Mouse (Mus musculus) hindbrain, postnatal 0 days (tissue): Measurements from ENCODE around the gene Eif3a. TPM values are rescaled to one million over a fixed set of nuclear protein-coding genes. Genes with fewer than 3 reads are reported as not detected.
A peak's percentile ranks its signal among the peaks of the same experiment; 100 is the strongest.

Experiments used
- ATAC-seq: fragments of 200-750 bp; cut with Nextera tagmentation; 2 replicates; pipeline ENCODE4 v1.8.0; 2017; ENCODE audit warnings: mild to moderate bottlenecking, moderate TSS enrichment, moderate library complexity
- DNase-seq: peaks from one replicate; pipeline ENCODE4 v3.0.0-alpha.2; 2015; ENCODE audit warnings: low spot score
- H3K27ac ChIP-seq: fragments of 300-500 bp; sonication (generic); 2 replicates; pipeline ENCODE4 v1.5.1; 2014; ENCODE audit warnings: mild to moderate bottlenecking
- H3K27me3 ChIP-seq: fragments of 300-500 bp; sonication (generic); 2 replicates; pipeline ENCODE4 v1.6.1; 2014; ENCODE audit warnings: low read length, mixed read lengths; ENCODE audit not compliant: insufficient read depth
- H3K36me3 ChIP-seq: fragments of 300-500 bp; sonication (generic); 2 replicates; pipeline ENCODE4 v1.6.1; 2014; ENCODE audit warnings: low read length, mixed read lengths; ENCODE audit not compliant: insufficient read depth
- H3K4me1 ChIP-seq: fragments of 300-500 bp; sonication (generic); 2 replicates; pipeline ENCODE4 v1.6.1; 2014; ENCODE audit warnings: antibody characterized with exemption, low read length, mixed read lengths; ENCODE audit not compliant: insufficient read depth
- H3K4me2 ChIP-seq: fragments of 300-500 bp; sonication (generic); 2 replicates; pipeline ENCODE4 v1.6.1; 2014; ENCODE audit warnings: low read depth, mild to moderate bottlenecking, low read length, moderate library complexity, mixed read lengths
- H3K4me3 ChIP-seq: fragments of 300-500 bp; sonication (generic); 2 replicates; pipeline ENCODE4 v1.5.1; 2014; ENCODE audit warnings: low read length
- H3K9ac ChIP-seq: fragments of 300-500 bp; sonication (generic); replicated peaks from 2 replicates; pipeline ENCODE4 v1.6.1; 2014; ENCODE audit warnings: mild to moderate bottlenecking, low read length, moderate library complexity, mixed read lengths
- H3K9me3 ChIP-seq: fragments of 300-500 bp; sonication (generic); 2 replicates; pipeline ENCODE4 v1.6.1; 2016; ENCODE audit warnings: low read length, mixed read lengths
- CTCF ChIP-seq: IDR thresholded peaks from 2 replicates; pipeline ENCODE4 v1.5.1; 2016; ENCODE audit warnings: antibody characterized with exemption, control low read depth, low read depth
- WGBS: fragments of 180-500 bp; shearing (Covaris S2); extraction: QIAGEN DNeasy Blood & Tissue Kit; methylation state at CpG from one replicate; pipeline ENCODE4 v1.1.7; 2014; 5-methylcytosine and 5-hydroxymethylcytosine counted together
- polyA plus RNA-seq: library from polyadenylated mRNA; unstranded; fragments of >200 nt; fragmentation: Nextera tagmentation; extraction: Ambion mirVana; gene quantifications from 2 replicates; pipeline ENCODE4 v1.2.1, GENCODE M21; 2015
- total RNA-seq: library from RNA; depleted of rRNA; stranded (reverse); fragments of >200 nt; gene quantifications from 2 replicates; pipeline ENCODE4 v1.2.3, GENCODE M21; 2014; rRNA removed

Eif3a gene
- total RNA-seq (68.4 and 78.6 TPM in 2 replicates), polyA plus RNA-seq (89.8 and 95.5 TPM in 2 replicates)

DNA sequence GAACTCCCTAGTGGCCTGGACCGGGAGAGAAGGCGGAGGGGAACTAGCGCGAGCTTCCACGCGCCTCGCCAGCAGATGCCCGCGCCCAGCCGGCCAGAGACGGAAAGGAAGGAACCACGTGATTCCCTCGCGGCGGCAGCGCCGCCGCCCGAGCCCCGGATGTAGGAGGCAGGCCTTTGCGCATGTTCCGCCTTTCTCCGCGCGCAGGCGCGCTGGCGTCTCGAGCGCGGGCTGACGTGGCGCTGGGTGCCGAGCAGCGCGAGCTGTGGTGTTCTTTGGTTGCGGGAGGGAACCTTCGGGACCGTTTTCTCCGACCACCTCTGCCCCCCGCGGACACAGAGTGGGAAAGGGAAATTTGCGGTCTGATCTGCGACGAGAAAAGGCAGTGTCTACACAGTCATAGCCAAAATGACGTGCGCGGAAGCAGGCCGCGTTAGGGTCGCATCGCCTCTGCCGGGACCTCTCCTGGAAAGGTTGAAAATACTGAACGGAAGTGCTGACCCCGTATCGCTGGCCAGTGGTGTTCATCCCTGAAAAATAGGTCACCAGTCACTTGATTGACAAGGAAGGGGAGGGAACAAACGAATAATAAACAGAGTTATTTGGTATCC lies at the start of gene Eif3a:
TSS of gene Eif3a (minus strand) at position 108 of the 611 bp plus-strand sequence.
- 2% methylated on average over 57 of the region's 57 CpGs for WGBS
- ATAC-seq, result peak; percentile 98
- peak within 1 kb of the TSS; percentile 100 for H3K9ac ChIP-seq
- H3K27me3 ChIP-seq, result no peaks in the 10 kb centered on the region
- peak within 1 kb of the TSS; percentile 60 for H3K4me2 ChIP-seq
- H3K27ac ChIP-seq, result peak within 1 kb of the TSS; percentile 99
- H3K4me3 ChIP-seq, result peak within 1 kb of the TSS; percentile 98
- H3K36me3 ChIP-seq, result no peaks in the 10 kb centered on the region
- DNase-seq, result peak; percentile 98
- no peaks in the 10 kb centered on the region for H3K9me3 ChIP-seq
- no peak; the same call in 1 of the 2 replicates for TF ChIP-seq CTCF
- H3K4me1 ChIP-seq, result peaks cover 4% of the 10 kb centered on the region; the same call in 1 of the 2 replicates

DNA sequence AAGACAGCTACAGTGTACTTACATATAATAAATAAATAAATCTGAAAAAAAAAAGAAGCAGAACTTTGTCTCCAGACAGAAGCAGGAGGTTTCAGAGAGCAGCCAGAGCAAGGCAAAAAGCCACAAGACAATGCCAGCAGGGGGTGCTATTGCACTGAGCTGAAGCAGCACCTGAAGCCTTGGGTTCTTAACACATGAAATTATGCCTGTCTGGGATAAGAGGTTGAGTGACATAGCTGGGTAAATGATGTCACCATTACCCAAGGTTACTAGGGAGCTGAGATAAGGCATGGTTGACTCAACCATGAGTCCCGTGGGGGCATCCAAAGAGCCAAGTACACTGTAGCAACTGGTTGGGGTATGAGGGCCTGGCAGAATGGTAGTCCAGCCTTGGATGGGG lies 47.3 kb upstream of the Eif3a start:
- no peaks in the 10 kb centered on the region for H3K27me3 ChIP-seq

DNA sequence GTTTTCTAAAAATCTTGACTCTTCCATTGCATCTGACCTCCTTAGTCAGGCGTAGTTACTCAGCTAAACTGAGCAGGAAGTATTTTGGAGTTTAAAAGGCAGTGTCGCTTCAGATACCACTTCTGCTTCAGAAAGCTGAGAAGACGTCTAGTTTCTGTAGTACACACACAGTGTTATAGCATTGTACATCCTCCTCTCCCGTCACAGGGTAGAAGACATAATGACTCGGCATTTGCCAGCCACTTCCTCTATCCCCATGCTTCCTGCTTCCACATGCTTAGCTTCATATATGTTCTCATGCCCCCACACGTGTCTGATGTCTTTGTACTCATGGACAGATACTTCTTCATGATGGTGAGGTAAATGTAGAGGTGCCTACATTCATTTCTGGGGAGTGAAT lies 28.2 kb upstream of the Eif3a start:
- Histone ChIP-seq H3K4me3 (no peak overlapping the region), H3K36me3 (peaks cover 31% of the 10 kb centered on the region), H3K4me1 (no peaks in the 10 kb centered on the region), H3K27ac (no peak overlapping the region), H3K4me2 (no peak overlapping the region), H3K9ac (no peak overlapping the region), H3K9me3 (no peaks in the 10 kb centered on the region), H3K27me3 (no peaks in the 10 kb centered on the region)
- TF ChIP-seq CTCF, result no peak
- 92% methylated on average over 6 of the region's 6 CpGs for WGBS
- no peak for ATAC-seq
- no peak for DNase-seq

More for the DNA sequence above, 47.3 kb upstream of the Eif3a start:
- no peaks in the 10 kb centered on the region for H3K4me1 ChIP-seq
- no peak overlapping the region for H3K4me2 ChIP-seq
- 74% methylated on average over 1 of the region's 1 CpGs for WGBS
- H3K27ac ChIP-seq, result no peak overlapping the region
- H3K36me3 ChIP-seq, result peaks cover 37% of the 10 kb centered on the region
- ATAC-seq (peak; percentile 59; the same call in 1 of the 2 replicates), DNase-seq (peak; percentile 79)
- no peak overlapping the region for H3K4me3 ChIP-seq
- H3K9me3 ChIP-seq, result no peaks in the 10 kb centered on the region
- TF ChIP-seq CTCF, result peak; percentile 69
- H3K9ac ChIP-seq, result no peak overlapping the region

DNA sequence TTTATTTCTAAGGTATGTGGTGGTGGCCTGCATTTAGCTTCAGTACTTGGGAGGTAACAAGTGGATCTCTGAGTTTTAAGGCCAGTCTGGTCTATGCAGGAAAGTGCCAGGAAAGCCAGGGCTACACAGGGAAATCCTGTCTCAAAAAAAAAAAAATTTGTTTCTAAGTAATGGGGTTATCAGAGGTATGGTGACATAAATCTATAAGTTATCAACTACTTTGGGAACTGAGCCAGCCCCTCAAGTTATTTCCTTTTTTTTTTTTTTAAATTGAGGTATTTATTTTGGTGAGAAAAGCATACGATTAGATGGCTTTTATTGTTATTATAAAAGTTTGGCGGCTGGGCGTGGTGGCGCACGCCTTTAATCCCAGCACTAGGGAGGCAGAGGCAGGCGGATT lies 22.7 kb upstream of the Eif3a start:
- 97% methylated on average over 6 of the region's 6 CpGs for WGBS
- Histone ChIP-seq H3K4me2 (no peak overlapping the region), H3K27ac (no peak overlapping the region), H3K4me1 (peaks cover 4% of the 10 kb centered on the region; the same call in 1 of the 2 replicates), H3K4me3 (no peak overlapping the region), H3K27me3 (no peaks in the 10 kb centered on the region), H3K9me3 (no peaks in the 10 kb centered on the region), H3K36me3 (peaks cover 7% of the 10 kb centered on the region; the same call in 1 of the 2 replicates), H3K9ac (no peak overlapping the region)
- DNase-seq, result no peak
- no peak for TF ChIP-seq CTCF
- ATAC-seq, result no peak

DNA sequence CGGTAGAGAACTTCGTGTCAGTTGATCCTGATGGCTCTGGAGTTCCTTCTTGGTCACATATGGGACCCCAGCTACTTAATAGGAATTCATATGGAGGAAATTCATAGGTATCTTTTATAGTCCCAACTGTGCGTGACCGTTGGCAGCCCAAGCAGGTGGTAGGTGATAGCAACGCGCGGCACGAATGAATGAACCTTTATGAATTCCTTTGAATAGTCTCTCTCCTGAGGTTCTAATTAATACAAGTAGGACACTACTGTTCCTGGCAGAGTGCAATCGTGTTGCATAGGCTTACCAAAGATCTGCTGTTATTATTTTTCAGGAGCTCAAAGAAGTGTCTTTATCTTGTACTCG lies 21.6 kb upstream of the Eif3a start:
- peak overlapping the region; percentile 78 for H3K4me3 ChIP-seq
- TF ChIP-seq CTCF, result no peak
- DNase-seq (peak; percentile 17), ATAC-seq (no peak; the same call in 1 of the 2 replicates)
- peaks cover 4% of the 10 kb centered on the region; the same call in 1 of the 2 replicates for H3K4me1 ChIP-seq
- H3K4me2 ChIP-seq, result peak overlapping the region; percentile 87
- no peaks in the 10 kb centered on the region for H3K9me3 ChIP-seq
- WGBS, result 12% methylated on average over 10 of the region's 10 CpGs
- H3K9ac ChIP-seq, result peak overlapping the region; percentile 80
- H3K27me3 ChIP-seq, result no peaks in the 10 kb centered on the region
- H3K27ac ChIP-seq, result peak overlapping the region; percentile 74; the same call in 1 of the 2 replicates
- H3K36me3 ChIP-seq, result peaks cover 3% of the 10 kb centered on the region; the same call in 1 of the 2 replicates

DNA sequence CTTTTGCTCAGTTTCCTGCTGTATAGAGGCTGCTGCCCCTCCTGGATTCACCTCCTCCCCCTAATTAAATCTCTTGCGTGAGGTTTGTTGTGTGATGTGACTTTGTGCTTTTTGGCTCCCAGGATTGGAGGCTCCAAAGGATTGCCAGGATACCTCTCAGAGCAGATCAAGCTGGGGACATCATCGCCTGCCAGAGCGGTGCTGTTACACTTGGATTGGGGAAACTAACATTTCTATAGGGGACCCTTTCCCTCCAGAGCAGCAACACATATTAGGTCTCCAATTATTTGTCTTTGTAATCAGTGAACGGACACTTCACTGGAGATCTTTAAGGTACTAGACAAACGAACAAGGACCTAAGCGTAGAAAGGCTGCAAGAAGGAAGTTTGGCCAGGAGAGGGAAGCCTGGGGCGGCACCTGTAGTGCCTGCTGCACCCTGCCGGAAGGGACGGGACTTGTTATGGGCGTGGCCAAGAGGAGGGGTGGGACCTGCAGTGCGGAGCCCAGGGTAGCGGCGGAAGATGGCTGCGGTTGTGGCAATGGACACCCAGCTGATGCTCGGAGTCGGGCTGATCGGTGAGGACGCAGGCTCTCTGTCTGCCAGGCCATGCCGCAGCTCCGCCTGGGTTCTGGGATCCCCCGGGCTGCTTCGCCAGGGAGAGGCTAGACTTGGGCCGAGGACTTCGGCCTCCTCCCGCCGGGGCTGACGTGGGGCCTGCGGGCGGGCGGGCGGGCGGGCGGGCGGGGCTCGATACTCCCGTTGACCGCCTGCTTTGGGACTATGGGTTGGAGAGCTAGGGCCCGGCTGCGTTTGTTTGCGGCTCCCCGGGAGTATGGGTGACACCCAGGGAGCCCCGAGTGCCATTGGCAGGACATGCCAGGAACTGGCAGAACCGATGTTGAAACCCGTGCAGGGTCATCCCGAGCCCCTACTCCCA lies 20.9 kb upstream of the Eif3a start, which contains the start of gene Fam45a:
TSS of gene Fam45a (plus strand) at position 488 of the 938 bp plus-strand sequence.
- DNase-seq (peak; percentile 93), ATAC-seq (peak; percentile 100)
- Histone ChIP-seq H3K27ac (peak within 1 kb of the TSS; percentile 74; the same call in 1 of the 2 replicates), H3K9ac (peak within 1 kb of the TSS; percentile 80), H3K4me3 (peak within 1 kb of the TSS; percentile 78), H3K27me3 (no peaks in the 10 kb centered on the region), H3K4me1 (peaks cover 4% of the 10 kb centered on the region; the same call in 1 of the 2 replicates), H3K36me3 (no peaks in the 10 kb centered on the region; the same call in 1 of the 2 replicates), H3K4me2 (peak within 1 kb of the TSS; percentile 87), H3K9me3 (no peaks in the 10 kb centered on the region)
- peak; percentile 94 for TF ChIP-seq CTCF
- 3% methylated on average over 40 of the region's 45 CpGs for WGBS
